Mouse (Mus musculus) midbrain, embryonic 13.5 days (tissue): ENCODE results near the gene Mccc2. TPM values are rescaled to one million over a fixed set of nuclear protein-coding genes. Genes with fewer than 3 reads are reported as not detected.
"Not testable (repeated sequence)": the region's sequence is repeated elsewhere in the genome, so short reads cannot be mapped to it uniquely, and the experiment has no call there.

Experiments
- ATAC-seq: fragments of 200-750 bp; cut with Nextera tagmentation; 2 replicates; pipeline ENCODE4 v1.8.0; 2017; ENCODE audit warnings: mild to moderate bottlenecking, moderate TSS enrichment, moderate library complexity
- H3K27ac ChIP-seq: fragments of 300-500 bp; sonication (generic); 2 replicates; pipeline ENCODE4 v1.5.1; 2015; ENCODE audit warnings: inconsistent platforms, mild to moderate bottlenecking, moderate library complexity
- H3K27me3 ChIP-seq: fragments of 300-500 bp; sonication (generic); 2 replicates; pipeline ENCODE4 v1.6.1; 2015; ENCODE audit warnings: mild to moderate bottlenecking, inconsistent platforms
- H3K36me3 ChIP-seq: fragments of 300-500 bp; sonication (generic); 2 replicates; pipeline ENCODE4 v1.6.1; 2015; ENCODE audit warnings: mild to moderate bottlenecking, inconsistent platforms
- H3K4me1 ChIP-seq: fragments of 300-500 bp; sonication (generic); replicated peaks from 2 replicates; pipeline ENCODE4 v1.6.1; 2015; ENCODE audit warnings: inconsistent platforms
- H3K4me2 ChIP-seq: fragments of 300-500 bp; sonication (generic); replicated peaks from 2 replicates; pipeline ENCODE4 v1.6.1; 2015; ENCODE audit warnings: moderate library complexity, mild to moderate bottlenecking, inconsistent platforms
- H3K4me3 ChIP-seq: fragments of 300-500 bp; sonication (generic); replicated peaks from 2 replicates; pipeline ENCODE4 v1.5.1; 2015; ENCODE audit warnings: mild to moderate bottlenecking, inconsistent platforms
- H3K9ac ChIP-seq: fragments of 300-500 bp; sonication (generic); replicated peaks from 2 replicates; pipeline ENCODE4 v1.6.1; 2015; ENCODE audit warnings: mild to moderate bottlenecking, inconsistent platforms
- H3K9me3 ChIP-seq: fragments of 300-500 bp; sonication (generic); 2 replicates; pipeline ENCODE4 v1.6.1; 2016; ENCODE audit warnings: mild to moderate bottlenecking, inconsistent platforms
- WGBS: fragments of 180-500 bp; shearing (Covaris S2); methylation state at CpG from one replicate; pipeline ENCODE4 v1.1.7; 2015; 5-methylcytosine and 5-hydroxymethylcytosine counted together
- polyA plus RNA-seq: library from polyadenylated mRNA; unstranded; fragments of >200 nt; fragmentation: Nextera tagmentation; extraction: Ambion mirVana; gene quantifications from 2 replicates; pipeline ENCODE4 v1.2.1, GENCODE M21; 2015

Gene Mccc2
- 31.6 and 32.8 TPM in 2 replicates for polyA plus RNA-seq

DNA sequence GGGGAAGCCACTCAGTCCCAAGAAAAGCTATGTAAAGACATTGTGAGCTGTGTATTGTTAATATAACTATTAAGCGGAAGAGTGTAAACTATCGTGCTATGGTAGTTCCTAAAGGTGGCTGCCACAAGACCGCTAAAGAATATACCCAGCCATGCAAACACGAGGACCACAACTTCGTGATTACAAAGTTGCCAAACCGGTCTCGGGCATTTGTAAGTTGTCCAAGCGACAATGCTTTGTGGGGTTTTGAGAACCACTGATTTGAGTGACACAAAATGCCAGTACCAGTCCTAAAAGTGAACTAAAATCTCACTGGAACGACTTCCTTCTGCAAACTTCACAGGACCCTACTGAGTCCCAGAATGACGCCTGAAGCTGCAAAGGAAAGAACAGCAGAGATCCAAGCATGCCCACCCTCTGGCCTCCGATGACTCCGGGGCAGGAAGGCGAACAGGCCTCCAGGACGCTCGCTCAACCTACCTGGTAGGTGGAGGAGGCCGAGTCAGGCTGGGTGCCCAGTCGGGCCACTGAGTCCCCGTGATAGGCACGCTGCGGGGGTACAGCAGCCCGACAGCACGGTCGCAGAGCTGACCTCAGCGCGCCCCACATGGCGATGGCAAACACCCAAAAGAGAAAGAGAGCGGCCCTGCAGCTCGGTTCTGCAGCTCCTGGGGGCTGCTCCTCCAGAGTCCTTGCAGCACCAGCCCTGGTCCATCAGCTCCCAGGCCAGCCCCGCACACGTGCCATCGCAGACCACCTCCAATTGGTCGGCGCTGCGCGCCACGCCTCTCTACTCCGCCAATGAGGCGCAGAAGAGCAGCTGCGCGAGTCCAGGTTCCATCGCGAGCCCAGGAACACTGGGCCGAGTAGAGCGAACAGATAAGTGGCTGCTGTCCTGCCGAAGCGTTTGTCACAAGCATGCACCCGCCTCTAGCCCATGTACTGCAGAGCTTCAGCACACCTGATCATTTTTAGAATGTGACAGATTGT lies at the start of gene Mccc2:
TSS of gene Mccc2 (minus strand) at position 734 of the 990 bp plus-strand sequence.
- ATAC-seq = peak; percentile 100
- Histone ChIP-seq H3K36me3 (peaks cover 5% of the 10 kb centered on the region), H3K4me1 (peaks cover 25% of the 10 kb centered on the region), H3K9ac (peak within 1 kb of the TSS; percentile 83), H3K27me3 (no peaks in the 10 kb centered on the region), H3K27ac (peak within 1 kb of the TSS; percentile 35; the same call in 1 of the 2 replicates), H3K4me2 (peak within 1 kb of the TSS; percentile 89), H3K9me3 (no peaks in the 10 kb centered on the region), H3K4me3 (peak within 1 kb of the TSS; percentile 69)
- 6% methylated on average over 47 of the region's 47 CpGs for WGBS

DNA sequence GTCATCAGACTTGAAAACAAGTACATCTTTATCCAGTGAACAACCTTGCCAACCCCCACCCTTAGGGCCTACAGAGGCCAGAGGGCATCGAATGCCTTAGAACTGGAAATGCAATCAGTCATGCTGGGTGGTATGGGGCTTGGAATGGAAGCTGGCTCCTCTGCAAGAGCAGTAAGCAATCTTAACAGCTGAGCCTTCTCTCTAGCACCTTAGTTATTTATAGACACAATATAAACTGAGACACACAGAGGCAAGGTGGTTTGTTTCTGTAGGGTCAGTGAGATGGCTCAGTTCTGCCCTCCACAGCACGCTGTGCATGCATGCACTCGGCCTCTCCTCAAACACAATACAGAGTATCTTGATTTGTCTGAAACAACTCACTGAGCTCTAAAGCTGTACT lies 48.5 kb upstream of the Mccc2 start:
- WGBS = 97% methylated on average over 3 of the region's 3 CpGs
- no peaks in the 10 kb centered on the region for H3K27me3 ChIP-seq
- H3K4me1 ChIP-seq = no peaks in the 10 kb centered on the region
- H3K27ac ChIP-seq = no peak overlapping the region
- peaks cover 71% of the 10 kb centered on the region for H3K36me3 ChIP-seq
- no peak for ATAC-seq
- no peak overlapping the region for H3K9ac ChIP-seq
- H3K9me3 ChIP-seq = no peaks in the 10 kb centered on the region
- no peak overlapping the region for H3K4me2 ChIP-seq
- H3K4me3 ChIP-seq = no peak overlapping the region

DNA sequence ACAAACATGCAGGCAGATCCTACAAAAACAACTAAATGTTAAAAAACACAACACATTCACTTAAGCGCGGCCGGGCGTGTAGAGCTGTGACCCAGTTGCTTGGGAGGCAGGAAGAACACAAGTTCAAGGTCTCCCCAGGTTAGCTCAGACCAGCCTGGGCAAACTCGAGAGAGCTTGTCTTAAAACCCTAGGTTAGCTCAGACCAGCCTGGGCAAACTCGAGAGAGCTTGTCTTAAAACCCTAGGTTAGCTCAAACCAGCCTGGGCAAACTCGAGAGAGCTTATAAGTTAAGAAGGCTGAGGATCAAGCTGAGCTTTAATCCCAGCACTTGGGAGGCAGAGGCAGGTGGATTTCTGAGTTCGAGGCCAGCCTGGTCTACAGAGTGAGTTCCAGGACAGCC lies 42.3 kb upstream of the Mccc2 start:
- not testable (repeated sequence) for H3K27ac ChIP-seq, ATAC-seq, H3K4me1 ChIP-seq, H3K4me2 ChIP-seq, H3K4me3 ChIP-seq, H3K9ac ChIP-seq, H3K27me3 ChIP-seq, H3K9me3 ChIP-seq
- 97% methylated on average over 8 of the region's 8 CpGs for WGBS
- H3K36me3 ChIP-seq = peaks cover 82% of the 10 kb centered on the region

DNA sequence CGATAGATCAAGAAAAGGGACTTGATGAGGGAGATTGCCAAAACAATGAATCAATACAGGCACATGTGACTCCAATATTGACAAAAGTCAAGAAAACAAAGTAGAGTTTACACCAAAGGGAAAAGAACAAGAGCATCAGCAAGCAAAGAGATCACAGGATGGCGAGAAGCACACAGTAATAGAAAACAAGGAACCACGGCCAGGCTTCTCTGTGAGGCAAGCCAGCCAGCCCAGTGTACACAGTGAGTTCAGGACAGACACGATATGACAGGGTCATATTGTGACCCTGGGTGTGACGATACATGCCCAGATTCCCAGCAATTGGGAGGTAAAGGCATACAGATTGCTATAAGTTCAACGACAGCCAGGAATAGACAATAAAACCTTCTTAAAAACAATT lies 10.6 kb upstream of the Mccc2 start:
- WGBS = 87% methylated on average over 6 of the region's 6 CpGs
- H3K4me3 ChIP-seq = no peak overlapping the region
- peaks cover 56% of the 10 kb centered on the region for H3K36me3 ChIP-seq
- H3K9ac ChIP-seq = no peak overlapping the region
- H3K4me2 ChIP-seq = no peak overlapping the region
- H3K4me1 ChIP-seq = no peaks in the 10 kb centered on the region
- H3K27ac ChIP-seq = no peak overlapping the region
- no peaks in the 10 kb centered on the region for H3K27me3 ChIP-seq
- no peak for ATAC-seq
- no peaks in the 10 kb centered on the region for H3K9me3 ChIP-seq

DNA sequence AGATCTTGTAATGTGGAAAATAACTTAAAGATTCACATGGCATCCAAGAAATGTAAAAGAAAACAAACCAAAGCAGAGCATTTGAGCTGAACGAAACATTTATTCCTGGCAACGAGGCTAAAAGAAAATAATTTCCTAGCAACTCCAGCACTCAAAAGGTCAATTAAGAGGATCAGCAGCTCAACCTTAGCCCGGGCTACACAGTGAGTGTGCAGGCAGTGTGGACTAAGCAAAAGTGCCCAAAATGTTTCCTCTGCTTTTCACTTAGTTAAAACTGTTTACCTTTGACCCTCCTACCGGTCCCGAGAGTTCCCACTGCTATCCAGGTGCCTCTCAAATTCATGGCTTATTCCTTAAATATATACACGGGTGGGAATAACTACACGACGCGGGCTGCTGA lies 1.5 kb upstream of the Mccc2 start:
- no peaks in the 10 kb centered on the region for H3K9me3 ChIP-seq
- ATAC-seq = no peak
- WGBS = 92% methylated on average over 9 of the region's 9 CpGs
- no peak overlapping the region for H3K4me2 ChIP-seq
- no peaks in the 10 kb centered on the region for H3K27me3 ChIP-seq
- no peak overlapping the region for H3K4me3 ChIP-seq
- H3K9ac ChIP-seq = no peak overlapping the region
- peaks cover 9% of the 10 kb centered on the region for H3K36me3 ChIP-seq
- H3K4me1 ChIP-seq = peaks cover 25% of the 10 kb centered on the region
- H3K27ac ChIP-seq = no peak overlapping the region

DNA sequence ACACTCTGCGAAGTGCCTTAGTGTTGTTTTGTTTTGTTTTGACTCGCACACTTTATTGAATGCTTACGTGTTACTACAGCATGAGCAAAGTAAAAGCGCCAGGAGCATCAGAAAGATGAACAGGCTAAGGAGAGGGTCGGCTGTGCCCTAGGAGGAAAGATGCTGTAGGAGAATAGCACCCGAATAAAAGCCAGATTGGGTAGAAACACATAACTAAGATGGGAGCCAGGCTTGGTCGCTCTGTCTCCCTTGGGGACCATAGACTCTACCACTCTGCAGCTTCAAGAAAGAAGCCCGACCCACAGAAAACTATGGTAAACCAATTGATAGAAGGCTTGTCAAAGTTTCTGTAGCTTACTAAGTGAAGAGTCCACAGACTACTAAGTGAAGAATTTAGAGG lies 498 bp upstream of the Mccc2 start:
- Histone ChIP-seq H3K27ac (peak overlapping the region; percentile 35; the same call in 1 of the 2 replicates), H3K27me3 (no peaks in the 10 kb centered on the region), H3K9me3 (no peaks in the 10 kb centered on the region), H3K9ac (peak overlapping the region; percentile 83), H3K4me3 (peak overlapping the region; percentile 69), H3K4me1 (peaks cover 25% of the 10 kb centered on the region), H3K4me2 (peak overlapping the region; percentile 89), H3K36me3 (peaks cover 6% of the 10 kb centered on the region)
- ATAC-seq = peak; percentile 24
- WGBS = 12% methylated on average over 8 of the region's 8 CpGs

DNA sequence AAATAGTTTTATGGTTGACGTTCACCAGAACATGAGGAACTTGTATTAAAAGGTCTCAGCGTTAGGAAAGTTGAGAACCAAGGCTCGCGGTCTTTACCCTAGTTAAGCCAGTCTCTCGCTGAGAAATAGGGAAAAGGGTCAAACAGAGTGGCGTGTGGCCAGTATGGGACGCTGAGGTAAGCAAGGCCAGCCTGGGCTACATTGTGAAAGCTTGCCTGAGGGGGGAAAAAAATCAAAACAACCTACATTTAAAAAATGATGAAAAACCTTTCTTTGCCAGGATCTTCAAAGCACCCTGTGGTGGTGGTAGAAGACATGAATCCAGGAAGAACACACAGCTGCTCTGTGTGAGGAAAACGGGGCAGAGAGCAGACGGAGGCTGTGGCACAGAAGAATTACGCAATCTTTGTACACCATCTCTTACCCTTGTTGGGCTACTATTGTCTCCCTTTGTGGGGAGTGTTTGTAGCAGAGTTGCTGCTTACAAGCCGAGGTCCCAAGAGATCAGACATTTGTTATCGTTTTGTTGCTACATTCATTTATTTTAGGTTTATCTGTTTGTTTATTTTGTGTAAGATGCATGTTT lies 9.4 kb downstream of the Mccc2 start:
- Histone ChIP-seq H3K27me3 (no peaks in the 10 kb centered on the region), H3K9me3 (no peaks in the 10 kb centered on the region), H3K4me2 (no peak overlapping the region), H3K9ac (no peak overlapping the region), H3K4me1 (no peaks in the 10 kb centered on the region), H3K4me3 (no peak overlapping the region), H3K36me3 (no peaks in the 10 kb centered on the region), H3K27ac (no peak overlapping the region)
- 93% methylated on average over 12 of the region's 12 CpGs for WGBS
- no peak for ATAC-seq

DNA sequence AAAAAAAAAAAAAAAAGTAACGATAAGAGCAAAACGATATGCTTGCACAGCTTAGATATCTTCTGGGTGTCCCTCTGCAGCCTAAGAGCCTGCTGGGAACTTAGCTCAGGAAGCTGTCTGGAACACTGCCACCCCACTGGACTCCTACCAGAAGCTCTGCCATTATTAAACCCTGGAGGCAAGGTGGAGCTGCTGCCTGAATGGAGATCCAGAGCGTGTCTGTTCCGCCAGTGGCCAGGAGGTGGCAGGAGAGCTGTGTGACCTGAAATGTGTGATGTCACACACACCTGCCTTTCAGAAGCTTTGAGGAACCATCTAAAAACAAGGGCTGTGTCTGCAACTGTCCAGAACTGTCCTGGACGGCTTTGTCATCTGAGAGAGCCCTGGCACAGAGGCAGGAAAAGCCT lies 13.6 kb downstream of the Mccc2 start:
- H3K9ac ChIP-seq = no peak overlapping the region
- no peaks in the 10 kb centered on the region for H3K27me3 ChIP-seq
- H3K9me3 ChIP-seq = no peaks in the 10 kb centered on the region
- no peaks in the 10 kb centered on the region for H3K4me1 ChIP-seq
- WGBS = 38% methylated on average over 5 of the region's 5 CpGs
- H3K4me2 ChIP-seq = no peak overlapping the region
- ATAC-seq = peak; percentile 69
- H3K4me3 ChIP-seq = no peak overlapping the region
- no peaks in the 10 kb centered on the region for H3K36me3 ChIP-seq
- no peak overlapping the region for H3K27ac ChIP-seq

DNA sequence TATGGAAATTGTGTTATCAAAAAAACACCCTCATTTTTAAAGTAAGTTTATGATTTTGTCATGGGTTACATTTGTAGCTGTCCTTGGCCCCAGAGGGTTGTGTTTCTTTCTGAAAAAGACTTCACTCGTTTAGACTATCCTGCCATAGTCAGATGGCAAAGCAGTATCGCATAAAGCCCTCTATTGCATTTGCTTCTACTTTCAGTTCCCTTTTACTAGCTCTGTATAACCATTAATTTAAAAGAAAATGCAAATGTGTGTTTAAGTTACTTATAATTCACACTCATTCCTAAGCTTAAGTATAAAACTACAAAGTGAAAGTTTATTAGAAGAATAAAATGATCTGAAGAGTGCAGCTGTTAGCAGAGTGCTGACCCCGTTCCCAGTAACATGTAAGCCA lies 16.4 kb downstream of the Mccc2 start:
- no peaks in the 10 kb centered on the region for H3K4me1 ChIP-seq
- WGBS = 91% methylated on average over 3 of the region's 3 CpGs
- no peak overlapping the region for H3K4me2 ChIP-seq
- H3K9me3 ChIP-seq = no peaks in the 10 kb centered on the region
- no peak for ATAC-seq
- H3K27me3 ChIP-seq = no peaks in the 10 kb centered on the region
- no peak overlapping the region for H3K27ac ChIP-seq
- no peaks in the 10 kb centered on the region for H3K36me3 ChIP-seq
- no peak overlapping the region for H3K4me3 ChIP-seq
- H3K9ac ChIP-seq = no peak overlapping the region

DNA sequence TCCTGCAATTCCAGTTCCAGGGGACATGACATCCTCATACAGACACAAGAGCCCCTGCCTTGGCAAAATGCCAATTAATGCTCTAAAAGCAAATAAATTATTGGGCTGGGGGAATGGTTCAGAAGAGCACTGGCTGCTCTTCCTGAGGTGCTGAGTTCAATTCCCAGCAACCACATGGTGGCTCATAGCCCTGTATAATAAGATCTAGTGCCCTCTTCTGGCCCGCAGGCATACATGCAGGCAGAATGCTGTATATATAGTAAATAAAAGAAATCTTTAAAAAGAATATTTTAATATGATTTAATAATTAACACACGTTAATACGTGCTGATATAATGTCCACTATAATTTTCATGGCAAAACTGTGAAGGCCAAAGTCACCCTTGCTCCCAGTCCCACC lies 17.3 kb downstream of the Mccc2 start:
- H3K9me3 ChIP-seq = no peaks in the 10 kb centered on the region
- WGBS = 82% methylated on average over 3 of the region's 3 CpGs
- no peak overlapping the region for H3K9ac ChIP-seq
- H3K36me3 ChIP-seq = no peaks in the 10 kb centered on the region; the same call in 1 of the 2 replicates
- no peaks in the 10 kb centered on the region for H3K4me1 ChIP-seq
- ATAC-seq = no peak
- H3K27me3 ChIP-seq = no peaks in the 10 kb centered on the region
- H3K27ac ChIP-seq = no peak overlapping the region
- no peak overlapping the region for H3K4me3 ChIP-seq
- H3K4me2 ChIP-seq = no peak overlapping the region

DNA sequence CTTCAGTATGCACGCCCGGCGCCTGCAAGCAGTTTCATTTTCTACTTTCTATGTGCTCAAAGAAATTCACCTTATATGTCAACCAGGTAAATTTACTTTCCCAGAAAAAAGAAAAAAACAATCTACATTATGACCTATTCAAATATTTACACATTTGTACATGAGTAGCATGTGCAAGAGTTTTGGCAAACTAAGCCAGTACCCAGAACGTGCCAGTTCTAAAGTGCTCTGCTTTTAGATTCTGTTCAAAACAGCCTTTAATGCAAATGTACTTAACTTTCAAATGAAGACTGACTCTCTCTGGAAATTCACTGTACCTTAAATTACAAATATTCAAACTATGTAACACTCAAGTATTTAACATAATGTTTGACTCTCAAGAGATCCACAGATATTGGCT lies 25.8 kb downstream of the Mccc2 start:
- H3K4me1 ChIP-seq = no peaks in the 10 kb centered on the region
- ATAC-seq = no peak
- no peak overlapping the region for H3K4me2 ChIP-seq
- no peaks in the 10 kb centered on the region for H3K9me3 ChIP-seq
- H3K36me3 ChIP-seq = peaks cover 16% of the 10 kb centered on the region
- no peak overlapping the region for H3K4me3 ChIP-seq
- H3K9ac ChIP-seq = no peak overlapping the region
- H3K27ac ChIP-seq = no peak overlapping the region
- no peaks in the 10 kb centered on the region for H3K27me3 ChIP-seq
- WGBS = 96% methylated on average over 4 of the region's 4 CpGs

DNA sequence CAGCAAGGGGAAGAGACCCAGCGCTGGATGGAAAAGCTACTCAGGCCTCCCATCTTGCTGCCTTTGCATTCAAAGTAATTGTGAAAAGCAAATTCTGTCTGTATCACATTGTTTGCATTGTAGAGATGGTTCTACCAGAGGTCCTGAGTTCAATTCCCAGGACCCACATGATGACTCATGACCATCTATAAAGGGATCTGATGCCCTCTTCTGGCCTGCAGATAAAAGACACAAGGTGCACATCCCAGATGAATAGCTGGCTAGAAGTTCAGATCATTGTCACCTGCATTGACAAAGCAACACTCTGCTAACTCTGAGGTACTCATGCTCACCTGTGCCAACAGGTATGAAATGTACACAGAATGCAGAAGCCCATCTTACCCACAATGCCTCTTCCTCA lies 32.1 kb downstream of the Mccc2 start:
- H3K4me3 ChIP-seq = no peak overlapping the region
- no peaks in the 10 kb centered on the region for H3K27me3 ChIP-seq
- H3K4me2 ChIP-seq = no peak overlapping the region
- no peaks in the 10 kb centered on the region for H3K9me3 ChIP-seq
- H3K4me1 ChIP-seq = no peaks in the 10 kb centered on the region
- H3K36me3 ChIP-seq = 0 out of 2 replicates have a peak, but pooled peaks cover 6% of the 10 kb centered on the region
- no peak overlapping the region for H3K27ac ChIP-seq
- no peak for ATAC-seq
- no peak overlapping the region for H3K9ac ChIP-seq
- 93% methylated on average over 1 of the region's 1 CpGs for WGBS
